Mouse (Mus musculus) frontal cortex, postnatal 14 days (tissue): ENCODE results near the gene Tenm2.
A peak's percentile ranks its signal among the peaks of the same experiment; 100 is the strongest.

Source experiments
- DNase-seq, 2 experiments: peaks; one replicate each; pipeline ENCODE4 v3.0.0; 2022; ENCODE audit warnings: low spot score in 2 of 2

The Tenm2 gene

DNA sequence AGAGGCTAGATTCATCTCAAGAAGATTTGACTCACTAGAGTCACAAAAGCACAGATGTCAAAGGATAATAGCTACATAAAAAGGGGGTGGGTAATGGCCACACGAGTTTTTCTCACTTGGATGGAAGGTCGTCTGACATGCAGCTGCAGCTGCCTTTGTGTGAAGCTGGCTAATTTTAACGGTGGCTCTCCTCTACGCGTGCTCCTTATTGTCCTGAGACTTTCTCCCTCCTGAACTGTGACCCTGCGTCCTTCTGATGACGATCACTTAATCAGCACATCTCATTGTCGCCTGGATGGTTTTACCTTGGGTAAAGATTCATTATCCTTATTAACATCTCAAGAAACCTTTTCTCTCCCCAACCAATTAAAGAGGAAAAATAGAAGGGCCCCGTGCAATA, 1101.1 kb downstream of the Tenm2 start:
- DNase-seq, result no peak

DNA sequence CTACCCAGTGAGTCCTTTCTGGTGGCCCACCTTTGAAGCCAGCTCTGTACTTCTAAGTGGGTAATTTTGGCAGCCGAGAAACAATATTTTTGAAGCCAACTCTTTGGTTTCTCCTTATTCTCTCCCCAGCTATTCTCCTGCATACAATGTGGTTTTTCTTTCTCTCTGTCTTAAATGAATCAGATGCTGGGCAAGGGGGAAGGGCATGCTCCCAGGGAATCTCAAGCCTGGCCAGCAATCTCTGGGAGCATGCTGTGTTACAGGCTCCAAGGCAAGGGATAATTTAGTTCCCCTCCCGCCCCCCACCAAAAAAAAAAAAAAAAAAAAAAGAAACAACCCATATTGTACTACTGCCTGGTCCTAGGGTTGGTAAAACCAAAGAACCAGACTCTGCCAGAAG, 1112.5 kb downstream of the Tenm2 start:
- no peak for DNase-seq

DNA sequence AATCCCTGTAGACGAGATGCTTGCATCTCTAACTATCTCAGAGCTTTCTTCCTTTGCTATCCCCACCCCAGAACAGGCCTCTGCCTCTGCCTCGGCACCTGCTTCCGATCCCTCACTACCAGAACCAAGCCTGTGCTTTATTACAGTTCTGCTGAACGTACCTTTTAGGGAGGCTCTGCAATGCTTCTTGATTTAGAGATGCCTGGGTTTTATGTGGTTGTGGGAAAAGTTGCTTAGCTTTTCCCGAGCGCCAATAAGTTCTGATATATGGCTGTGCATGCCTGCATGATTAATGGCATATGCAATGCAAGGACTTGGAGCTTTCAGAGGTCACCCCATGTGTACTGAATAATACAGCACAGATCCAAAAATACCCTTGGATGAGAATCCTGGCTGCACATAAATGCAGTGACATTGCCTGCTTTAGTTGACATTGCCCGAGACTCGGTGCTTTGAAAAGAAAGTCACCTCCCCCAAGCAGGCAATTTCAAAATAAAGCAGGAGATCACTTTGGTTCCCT, 1114.3 kb downstream of the Tenm2 start:
- DNase-seq, result no peak

- DNase-seq, result no peak
Observed at GRCm38 (mm10) chr11:36120591-36121409, 1115.0 kb downstream of the Tenm2 start.

GRCm38 (mm10) chr11:36113326-36113725, 1122.4 kb downstream of the Tenm2 start:
- DNase-seq, result no peak

DNA sequence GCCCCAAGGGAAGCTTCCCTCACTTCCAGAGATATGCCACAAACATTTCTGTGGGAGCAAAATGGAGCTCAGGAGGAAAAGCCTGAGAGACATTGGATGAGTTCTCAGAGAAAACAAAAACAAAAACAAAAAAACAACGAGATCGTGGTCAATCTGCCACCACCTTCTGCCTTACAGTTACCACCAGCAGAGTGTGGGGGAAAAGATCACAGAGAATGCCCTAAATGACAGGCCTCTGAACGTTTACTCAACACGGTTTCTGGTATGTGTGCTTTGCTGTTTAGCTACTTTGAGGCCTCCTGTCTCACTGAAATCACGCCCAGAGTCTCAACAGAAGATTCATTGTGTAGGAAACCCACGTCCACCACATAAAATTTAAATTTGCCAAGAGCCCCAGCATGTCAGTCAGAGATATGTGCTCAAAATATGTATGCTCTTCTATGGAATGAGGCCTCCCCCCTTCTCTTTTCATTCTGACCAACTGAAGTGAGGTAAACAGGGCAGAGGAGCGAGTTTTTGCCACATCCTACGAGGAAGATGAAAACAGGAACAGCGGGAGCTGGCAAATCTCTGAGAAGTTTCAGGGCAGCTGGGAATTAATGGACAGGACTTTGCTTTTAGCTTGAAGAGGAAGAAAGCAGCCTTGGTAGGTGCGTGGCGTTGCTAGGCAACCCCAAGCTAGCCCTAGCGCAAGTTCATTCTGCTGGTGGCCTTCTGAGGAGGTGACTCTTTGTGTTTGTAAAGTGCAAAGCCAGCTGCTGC, 1126.6 kb downstream of the Tenm2 start:
- DNase-seq, result peak in 1 of 2 experiments; percentile 32

DNA sequence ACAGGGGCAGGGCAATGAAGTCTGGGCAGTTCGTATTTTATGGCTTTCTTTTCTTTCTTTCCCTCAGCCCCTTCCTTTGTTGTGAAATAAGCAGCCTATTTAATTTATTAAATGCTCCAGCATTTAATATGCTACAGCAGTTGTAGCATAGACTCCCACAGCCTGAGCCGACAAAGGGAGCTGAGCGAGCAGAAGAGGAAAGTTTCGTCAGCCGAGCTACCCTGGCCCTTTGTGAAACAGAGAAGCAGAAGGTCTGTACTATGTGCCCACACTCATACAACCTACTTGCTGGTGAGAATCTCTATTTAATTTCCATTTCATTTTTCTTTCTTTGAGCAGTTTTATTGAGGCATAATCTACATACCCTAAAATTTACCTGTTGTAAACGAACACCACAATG, 1127.9 kb downstream of the Tenm2 start:
- DNase-seq, result no peak

- no peak for DNase-seq
Observed at GRCm38 (mm10) chr11:36106639-36107038, 1129.1 kb downstream of the Tenm2 start.

- no peak for DNase-seq
Observed at GRCm38 (mm10) chr11:36103556-36103955, 1132.2 kb downstream of the Tenm2 start.

DNA sequence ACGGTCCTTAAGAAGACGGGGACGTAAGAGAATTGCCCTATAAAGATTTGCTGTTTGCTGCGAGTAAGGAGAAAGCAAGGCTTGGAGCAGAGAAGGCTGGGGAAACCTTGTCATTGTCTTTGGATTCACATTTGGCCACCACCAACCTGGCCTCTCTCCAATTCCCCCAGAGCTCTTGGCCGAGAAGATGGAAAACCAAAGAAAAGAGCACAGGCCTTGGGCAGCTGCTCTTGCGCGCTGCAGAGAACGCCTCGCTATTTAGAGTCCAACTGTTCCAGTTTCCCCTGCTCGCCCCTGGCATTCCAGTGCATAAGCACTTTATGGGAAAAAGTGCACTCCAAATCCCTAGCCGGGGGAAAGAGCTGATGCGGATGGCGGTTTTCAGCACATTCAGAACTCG, 1139.5 kb downstream of the Tenm2 start:
- DNase-seq, result peak in 1 of 2 experiments; percentile 44

DNA sequence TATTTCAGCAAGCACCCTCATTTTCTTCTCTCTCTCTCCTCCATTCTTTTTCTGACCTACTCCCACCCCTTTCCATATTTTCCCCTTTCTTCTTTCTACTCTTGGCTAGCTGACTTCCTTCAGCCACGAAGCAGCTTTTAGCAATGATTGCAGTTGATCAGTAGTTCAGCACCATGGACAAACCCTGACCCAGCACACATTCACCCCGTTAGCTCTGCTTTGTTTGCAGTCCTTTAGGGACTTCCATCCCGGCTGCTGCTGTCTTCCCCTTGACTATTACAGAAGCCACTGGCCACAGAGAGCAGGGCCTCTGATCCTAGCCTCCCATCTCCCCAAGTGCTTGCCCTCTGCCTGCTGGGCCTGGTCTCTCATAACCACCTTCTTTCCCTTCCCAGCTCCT, 1145.6 kb downstream of the Tenm2 start:
- no peak for DNase-seq

- DNase-seq, result no peak
Observed at GRCm38 (mm10) chr11:36081399-36082053, 1154.2 kb downstream of the Tenm2 start.

GRCm38 (mm10) chr11:36080766-36081165, 1155.0 kb downstream of the Tenm2 start:
- DNase-seq, result no peak

DNA sequence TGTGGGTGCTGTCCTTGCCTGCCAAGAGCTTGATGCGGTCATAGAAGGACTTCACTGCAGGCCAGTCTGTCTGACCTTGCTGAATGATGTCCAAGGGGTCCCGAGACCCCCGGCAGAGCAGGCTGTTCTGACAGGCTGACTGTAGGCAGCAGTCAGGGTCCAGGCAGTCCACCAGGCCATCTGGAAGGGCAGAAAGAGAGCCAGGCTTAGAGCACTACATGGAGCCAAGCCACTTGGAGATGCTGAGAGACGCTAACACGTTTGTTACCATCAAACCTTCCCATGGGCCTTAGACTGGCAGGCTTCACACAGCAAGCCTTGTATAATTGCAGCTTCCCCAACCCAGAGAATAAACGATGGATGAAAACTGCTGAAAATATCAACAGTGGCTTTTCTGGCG, 1157.4 kb downstream of the Tenm2 start:
- DNase-seq, result no peak

DNA sequence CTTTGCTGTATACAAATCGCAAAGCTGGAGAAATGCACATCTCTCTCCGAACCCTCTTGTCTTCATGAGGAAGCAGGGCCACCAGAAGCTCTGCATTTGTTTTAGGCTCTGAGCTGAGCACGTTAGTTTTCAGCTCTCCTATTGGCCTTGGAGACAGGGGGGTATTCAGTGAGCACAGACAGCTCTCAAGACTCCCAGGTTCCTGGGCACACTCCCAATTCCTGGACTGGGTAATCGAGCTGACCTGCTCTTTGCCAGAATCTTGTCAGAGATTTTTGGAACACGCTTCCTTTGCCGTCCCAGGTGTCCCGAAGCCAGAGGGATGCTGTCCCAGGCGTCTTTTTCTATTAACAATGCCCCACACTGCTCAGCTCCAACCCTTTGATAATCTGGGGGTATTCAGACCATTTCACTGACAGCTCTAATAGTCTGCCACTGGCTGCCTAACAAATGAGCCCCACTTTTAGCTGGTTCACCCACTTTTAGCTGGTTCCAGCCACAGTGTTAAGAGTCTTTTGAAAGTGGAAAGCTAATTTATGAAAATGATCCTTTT, 1161.7 kb downstream of the Tenm2 start:
- no peak for DNase-seq

GRCm38 (mm10) chr11:36073074-36073818, 1162.5 kb downstream of the Tenm2 start:
- peak; percentile 37 to 40 for DNase-seq

DNA sequence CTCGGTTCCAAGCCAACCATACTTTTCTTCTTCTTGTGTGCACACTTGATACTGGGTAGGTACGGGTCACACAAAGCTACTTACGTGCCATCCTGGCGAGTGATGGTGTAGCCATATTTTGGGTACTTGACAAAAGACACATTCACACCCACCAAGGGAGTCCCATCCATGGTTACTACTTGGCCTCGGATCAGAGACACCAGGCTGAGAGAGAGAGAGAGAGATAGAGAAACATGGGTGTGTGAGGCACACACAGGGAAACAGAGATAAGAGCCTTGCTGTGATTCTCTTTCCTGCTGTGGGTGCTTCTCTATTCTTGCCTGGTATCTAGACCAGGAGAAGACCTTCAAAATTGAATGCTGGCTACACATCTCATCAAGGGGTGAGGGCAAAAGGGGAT, 1163.1 kb downstream of the Tenm2 start:
- no peak for DNase-seq

DNA sequence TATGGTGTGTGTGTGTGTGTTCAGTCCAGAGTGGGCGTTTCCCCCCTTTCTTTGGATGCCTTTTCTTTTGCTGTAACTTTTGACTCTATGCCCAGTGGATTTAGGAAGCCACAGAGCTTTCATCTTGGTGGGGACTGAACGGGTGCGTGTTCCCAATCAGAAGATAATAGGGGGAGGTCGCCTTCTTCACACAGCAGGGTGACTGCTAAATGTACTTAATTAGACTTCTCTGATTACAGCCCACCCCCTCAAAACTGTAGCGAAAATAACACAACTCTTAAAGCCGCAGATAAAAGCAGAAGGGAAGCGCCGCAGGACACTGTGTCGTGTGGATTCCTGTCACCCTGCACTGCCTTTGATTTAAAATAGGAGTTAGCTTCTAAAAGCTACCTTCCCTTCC, 1163.7 kb downstream of the Tenm2 start:
- no peak for DNase-seq

DNA sequence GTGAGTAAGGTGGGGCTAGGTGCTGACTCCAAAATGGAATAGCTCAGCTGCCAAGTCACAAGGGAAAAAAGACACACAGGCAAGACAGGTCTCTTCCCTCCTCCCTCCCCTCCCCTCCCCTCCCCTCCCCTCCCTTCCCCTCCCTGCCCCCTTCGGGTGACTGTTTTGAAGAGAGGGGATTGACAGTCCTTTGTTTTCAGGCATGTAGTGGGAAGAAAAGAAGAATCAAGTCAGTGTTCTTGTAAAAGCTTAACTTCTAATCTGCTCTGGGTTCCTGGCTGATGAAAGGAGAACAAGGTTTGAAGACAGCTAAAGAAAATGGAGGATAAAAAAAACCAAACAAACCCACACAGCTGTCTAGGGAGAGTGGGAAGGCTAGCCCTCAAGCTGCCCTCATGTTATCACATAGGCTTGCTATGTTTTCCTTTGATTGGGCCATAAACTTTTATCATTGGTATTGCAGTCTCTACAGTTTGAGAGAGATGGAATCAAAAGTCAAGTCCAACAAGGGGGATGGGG, 1176.4 kb downstream of the Tenm2 start:
- DNase-seq, result no peak

DNA sequence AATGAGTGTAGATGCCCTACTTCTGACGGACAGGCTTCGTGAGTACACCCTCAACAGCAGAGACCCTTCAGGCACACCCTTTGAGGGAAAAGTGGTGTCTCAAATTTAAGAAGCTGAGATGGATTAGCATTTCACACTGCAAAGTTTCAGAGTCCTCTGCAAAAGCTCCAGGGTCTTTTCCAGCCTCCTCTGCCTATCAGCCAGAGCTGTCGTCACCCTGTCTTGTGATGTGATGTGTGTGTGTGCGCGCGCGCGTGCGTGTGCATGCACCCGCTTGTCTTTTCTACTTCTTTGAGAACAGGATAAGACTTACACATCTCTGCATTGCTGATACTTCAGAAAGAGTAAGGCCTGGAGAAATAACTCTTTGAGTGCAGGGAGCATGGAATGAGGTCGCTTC, 1179.2 kb downstream of the Tenm2 start:
- no peak for DNase-seq

- DNase-seq, result no peak
Observed at GRCm38 (mm10) chr11:36054323-36054722, 1181.4 kb downstream of the Tenm2 start.
